Comparison of ENCODE assay signal across 18 mouse cellular contexts in the genomic region with DNA sequence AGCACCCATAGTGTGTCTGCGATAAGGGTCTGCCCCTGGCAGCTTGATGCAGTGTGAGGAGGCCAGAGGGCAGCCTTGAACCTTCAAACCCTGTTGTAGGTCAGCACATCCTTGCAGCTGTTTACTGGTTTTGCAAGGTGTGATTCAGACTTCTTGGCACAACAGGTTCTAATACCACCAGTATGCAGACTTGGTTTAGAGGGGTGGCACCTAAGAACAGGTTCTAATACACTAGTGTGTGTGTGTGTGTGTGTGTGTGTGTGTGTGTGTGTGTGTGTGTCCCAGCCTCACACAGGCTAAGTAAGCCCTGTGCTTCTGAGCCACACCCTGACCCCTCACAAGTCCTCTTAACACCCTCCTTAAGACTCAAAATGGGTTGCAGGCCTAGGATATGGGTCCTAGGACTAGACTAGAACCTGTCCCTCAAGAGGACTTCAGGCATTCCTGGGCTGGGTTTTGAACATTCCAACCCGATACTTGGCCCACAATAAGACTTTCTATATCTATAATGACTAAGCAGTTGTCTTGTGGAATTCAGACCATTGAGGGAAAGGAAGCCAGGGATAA.
DNase-seq lines count a peak whose midpoint lies in the region; ATAC-seq and TF ChIP-seq lines count a peak whose summit lies in the region.
"Had no signal": no experiment of that assay in that cellular context is flagged by ENCODE, and none has a peak within 500 bp of the region (broad histone marks: within the 10 kb centered on the region; RNA-seq: fewer than 3 reads in every experiment).

No protein-coding gene starts in this region.

- H3K27me3 ChIP-seq in forebrain, embryonic 11.5 days (ENCODE audit: control insufficient read depth, insufficient read depth, low read length) = no peaks in the 10 kb centered on the region
- no peaks in the 10 kb centered on the region for H3K27me3 ChIP-seq in forebrain, embryonic 16.5 days (replicated peaks; ENCODE audit: control insufficient read depth, insufficient read depth, low read length)
- H3K27me3 ChIP-seq in lung, postnatal 0 days (replicated peaks; ENCODE audit: insufficient read depth, low read length) = no peaks in the 10 kb centered on the region
- H3K27me3 ChIP-seq in hindbrain, embryonic 14.5 days (ENCODE audit: control insufficient read depth, insufficient read depth, low read length) = no peaks in the 10 kb centered on the region
- no peaks in the 10 kb centered on the region for H3K27me3 ChIP-seq in midbrain, embryonic 16.5 days (ENCODE audit: control insufficient read depth, insufficient read depth, low read depth, low read length)
- H3K27me3 ChIP-seq: limb, embryonic 15.5 days; stomach, embryonic 15.5 days had no signal

- peak; percentile 44 for TF ChIP-seq EP300 in lung, postnatal 0 days (IDR thresholded peaks at IDR 0.05)

- H3K4me1 ChIP-seq in forebrain, embryonic 11.5 days (replicated peaks; ENCODE audit: control insufficient read depth, insufficient read depth, low read length) = peaks cover 42% of the 10 kb centered on the region
- H3K4me1 ChIP-seq in forebrain, embryonic 16.5 days (replicated peaks; ENCODE audit: control insufficient read depth, insufficient read depth, low read length) = peaks cover 33% of the 10 kb centered on the region
- H3K4me1 ChIP-seq in lung, postnatal 0 days (ENCODE audit: insufficient read depth, low read depth, low read length) = no peaks in the 10 kb centered on the region; the same call in 1 of the 2 replicates
- peaks cover 32% of the 10 kb centered on the region for H3K4me1 ChIP-seq in hindbrain, embryonic 14.5 days (replicated peaks; ENCODE audit: control insufficient read depth, insufficient read depth, low read length)
- H3K4me1 ChIP-seq in midbrain, embryonic 16.5 days (ENCODE audit: control insufficient read depth, insufficient read depth, low read length) = peaks cover 54% of the 10 kb centered on the region
- H3K4me1 ChIP-seq: stomach, embryonic 15.5 days had no signal

- intact Hi-C loops in left cerebral cortex, postnatal 4 days (cut with DNase I) = no loop called here

- H3K9ac ChIP-seq in forebrain, embryonic 11.5 days (ENCODE audit: low read length) = 0 out of 2 replicates have a peak overlapping the region, but pooled peaks have one; percentile 2
- H3K9ac ChIP-seq in forebrain, embryonic 16.5 days (replicated peaks; ENCODE audit: low read depth, low read length) = no peak overlapping the region
- no peak overlapping the region for H3K9ac ChIP-seq in lung, postnatal 0 days (replicated peaks; ENCODE audit: low read depth)
- H3K9ac ChIP-seq in hindbrain, embryonic 14.5 days = no peak overlapping the region
- H3K9ac ChIP-seq in midbrain, embryonic 16.5 days (ENCODE audit: low read depth, low read length) = no peak overlapping the region
- H3K9ac ChIP-seq: limb, embryonic 15.5 days; stomach, embryonic 15.5 days had no signal

- DNase-seq in forebrain, embryonic 11.5 days (ENCODE audit: low spot score) = no peak
- peak; percentile 15 for DNase-seq in lung, postnatal 0 days (ENCODE audit: low spot score)
- no peak for DNase-seq in lung, postnatal 4 days
- no peak for DNase-seq in hindbrain, embryonic 14.5 days (ENCODE audit: low spot score)
- DNase-seq in left cerebral cortex, adult 9 months (ENCODE audit: low spot score in 2 of 2) = no peak
- no peak for DNase-seq in left cerebral cortex, postnatal 4 days
- DNase-seq: adrenal gland, postnatal 25 days; cerebellum, adult 18-20 months; cerebellum, postnatal 36 days; heart, adult 18-20 months; heart, postnatal 4 days; right cerebral cortex, adult 18-20 months had no signal

- TF ChIP-seq CTCF in lung, postnatal 0 days (IDR thresholded peaks at IDR 0.05) = no peak

- 59% methylated on average over 2 of the region's 2 CpGs for WGBS in forebrain, embryonic 11.5 days
- WGBS in forebrain, embryonic 16.5 days = 76% methylated on average over 2 of the region's 2 CpGs
- WGBS in lung, postnatal 0 days = 66% methylated on average over 2 of the region's 2 CpGs
- 58% methylated on average over 2 of the region's 2 CpGs for WGBS in hindbrain, embryonic 14.5 days
- WGBS in midbrain, embryonic 16.5 days = 40% methylated on average over 2 of the region's 2 CpGs

- H3K4me2 ChIP-seq in forebrain, embryonic 11.5 days (ENCODE audit: low read depth, low read length, severe bottlenecking) = no peak overlapping the region
- no peak overlapping the region for H3K4me2 ChIP-seq in forebrain, embryonic 16.5 days (ENCODE audit: low read length)
- no peak overlapping the region for H3K4me2 ChIP-seq in lung, postnatal 0 days (replicated peaks; ENCODE audit: low read depth, low read length)
- no peak overlapping the region for H3K4me2 ChIP-seq in hindbrain, embryonic 14.5 days (replicated peaks)
- H3K4me2 ChIP-seq in midbrain, embryonic 16.5 days (ENCODE audit: low read length) = no peak overlapping the region
- H3K4me2 ChIP-seq: limb, embryonic 15.5 days; stomach, embryonic 15.5 days had no signal

- ATAC-seq in forebrain, embryonic 11.5 days (replicated peaks; ENCODE audit: low FRiP score) = no peak
- ATAC-seq in forebrain, embryonic 16.5 days = no peak
- peak; percentile 86 for ATAC-seq in lung, postnatal 0 days
- no peak for ATAC-seq in hindbrain, embryonic 14.5 days (ENCODE audit: low FRiP score)
- no peak for ATAC-seq in midbrain, embryonic 16.5 days
- ATAC-seq: intestine, postnatal 0 days had no signal

- H3K4me3 ChIP-seq in forebrain, embryonic 11.5 days (ENCODE audit: low read depth, low read length) = no peak overlapping the region
- no peak overlapping the region for H3K4me3 ChIP-seq in forebrain, embryonic 16.5 days (replicated peaks; ENCODE audit: low read length)
- no peak overlapping the region for H3K4me3 ChIP-seq in lung, postnatal 0 days (ENCODE audit: low read depth, low read length)
- H3K4me3 ChIP-seq in hindbrain, embryonic 14.5 days (replicated peaks; ENCODE audit: low read length) = no peak overlapping the region
- no peak overlapping the region for H3K4me3 ChIP-seq in midbrain, embryonic 16.5 days (ENCODE audit: low read depth, low read length)
- H3K4me3 ChIP-seq: limb, embryonic 15.5 days; stomach, embryonic 15.5 days had no signal

- no peaks in the 10 kb centered on the region; the same call in 1 of the 2 replicates for H3K36me3 ChIP-seq in forebrain, embryonic 11.5 days (ENCODE audit: control insufficient read depth, insufficient read depth, low read length)
- H3K36me3 ChIP-seq in forebrain, embryonic 16.5 days (ENCODE audit: control insufficient read depth, insufficient read depth) = no peaks in the 10 kb centered on the region
- no peaks in the 10 kb centered on the region for H3K36me3 ChIP-seq in lung, postnatal 0 days (ENCODE audit: insufficient read depth, low read length)
- H3K36me3 ChIP-seq in hindbrain, embryonic 14.5 days (replicated peaks; ENCODE audit: control insufficient read depth, insufficient read depth) = peaks cover 25% of the 10 kb centered on the region
- H3K36me3 ChIP-seq in midbrain, embryonic 16.5 days (ENCODE audit: control insufficient read depth, insufficient read depth, low read length) = 0 out of 2 replicates have a peak, but pooled peaks cover 6% of the 10 kb centered on the region
- H3K36me3 ChIP-seq: limb, embryonic 15.5 days; stomach, embryonic 15.5 days had no signal

- no peaks in the 10 kb centered on the region for H3K9me3 ChIP-seq in forebrain, embryonic 11.5 days (ENCODE audit: control insufficient read depth, low read length)
- H3K9me3 ChIP-seq in forebrain, embryonic 16.5 days (ENCODE audit: control insufficient read depth, low read length) = no peaks in the 10 kb centered on the region
- no peaks in the 10 kb centered on the region for H3K9me3 ChIP-seq in lung, postnatal 0 days (ENCODE audit: low read length)
- no peaks in the 10 kb centered on the region for H3K9me3 ChIP-seq in hindbrain, embryonic 14.5 days (ENCODE audit: control insufficient read depth, low read length)
- no peaks in the 10 kb centered on the region for H3K9me3 ChIP-seq in midbrain, embryonic 16.5 days (replicated peaks; ENCODE audit: control insufficient read depth, low read length, poor library complexity, severe bottlenecking)
- H3K9me3 ChIP-seq: limb, embryonic 15.5 days; stomach, embryonic 15.5 days had no signal

- peak overlapping the region; percentile 81 for H3K27ac ChIP-seq in forebrain, embryonic 11.5 days (ENCODE audit: low read depth, low read length)
- no peak overlapping the region for H3K27ac ChIP-seq in forebrain, embryonic 16.5 days (ENCODE audit: low read length)
- H3K27ac ChIP-seq in lung, postnatal 0 days (ENCODE audit: low read length) = no peak overlapping the region
- H3K27ac ChIP-seq in hindbrain, embryonic 14.5 days = peak overlapping the region; percentile 18; the same call in 1 of the 2 replicates
- H3K27ac ChIP-seq in midbrain, embryonic 16.5 days (ENCODE audit: low read length) = peak overlapping the region; percentile 75
- H3K27ac ChIP-seq: kidney, postnatal 0 days; limb, embryonic 15.5 days; stomach, embryonic 15.5 days had no signal

Comparison
In these comparisons a context has a peak if more than half of its experiments do, and no peak if none do; other contexts are left out.
1. H3K27ac ChIP-seq: peak in forebrain, embryonic 11.5 days (single experiment), hindbrain, embryonic 14.5 days (single experiment) and midbrain, embryonic 16.5 days (single experiment); none in forebrain, embryonic 16.5 days (single experiment) and lung, postnatal 0 days (single experiment).